Mouse (Mus musculus) left cerebral cortex, postnatal 4 days (tissue): ENCODE measurements around the gene Fam213b. TPM values are rescaled to one million over a fixed set of nuclear protein-coding genes. Genes with fewer than 3 reads are reported as not detected.

ENCODE experiments used
- DNase-seq: peaks from one replicate; pipeline ENCODE4 v3.0.0-alpha.2; 2022
- intact Hi-C: fragments of 180-260 bp; cut with DNase I; formaldehyde crosslinking; loops from one replicate; pipeline ENCODE4 v1.15.1; 2025
- total RNA-seq, 2 experiments: library from RNA; stranded (reverse); gene quantifications; 2 replicates each; pipeline ENCODE4 v1.2.3; 2021

Fam213b gene
- 10 to 100 TPM; 19.5 to 19.8 TPM for total RNA-seq

DNA sequence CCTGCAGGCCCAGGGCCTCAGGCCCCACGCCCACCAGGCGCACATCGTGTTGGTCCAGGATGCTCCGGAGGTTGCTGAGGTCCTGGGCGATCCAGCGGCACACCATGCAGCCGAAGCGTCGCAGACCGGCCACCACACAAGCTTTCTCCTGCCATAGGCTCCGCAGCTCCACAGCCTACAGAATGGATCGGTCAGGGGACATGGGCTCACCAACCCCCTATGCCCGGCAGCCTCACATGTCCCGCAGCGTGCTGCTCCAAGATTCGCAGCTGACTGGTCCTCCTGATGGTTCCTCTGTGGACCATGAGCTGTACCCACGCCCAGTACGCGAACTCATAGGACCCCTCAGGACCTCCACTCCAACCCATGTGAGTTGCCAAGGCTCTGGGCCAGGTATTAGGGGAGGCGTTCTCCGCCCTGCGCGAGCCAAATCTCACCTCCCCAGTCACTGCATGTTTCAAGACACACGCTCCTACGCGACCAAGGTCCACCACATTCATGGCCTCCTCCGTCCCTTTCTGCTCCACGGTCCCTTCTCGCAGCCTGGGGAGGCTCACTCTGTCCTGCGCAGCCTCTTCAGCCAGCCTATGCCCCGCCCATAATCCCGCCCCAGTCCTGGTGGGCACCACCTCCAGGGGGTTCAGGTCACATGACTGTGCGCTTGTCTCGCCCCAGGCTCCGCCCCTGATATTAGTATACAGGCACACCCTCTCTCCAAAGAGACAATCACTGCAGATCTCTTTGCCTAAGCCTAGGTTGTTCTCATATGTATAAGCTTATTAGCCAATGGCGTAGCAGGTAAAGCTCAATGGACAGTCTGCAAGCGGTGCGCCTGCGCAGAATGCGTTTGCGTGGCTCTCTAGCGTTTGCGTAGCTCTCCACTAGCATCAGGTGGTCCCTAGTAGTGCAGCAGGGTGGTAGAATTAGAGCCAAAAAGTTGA is at the start of gene Fam213b:
Gene Fam213b (minus strand): TSS at position 630 of the 941 bp plus-strand sequence.
- intact Hi-C loops, result no loop called here
- peak; percentile 82 for DNase-seq

DNA sequence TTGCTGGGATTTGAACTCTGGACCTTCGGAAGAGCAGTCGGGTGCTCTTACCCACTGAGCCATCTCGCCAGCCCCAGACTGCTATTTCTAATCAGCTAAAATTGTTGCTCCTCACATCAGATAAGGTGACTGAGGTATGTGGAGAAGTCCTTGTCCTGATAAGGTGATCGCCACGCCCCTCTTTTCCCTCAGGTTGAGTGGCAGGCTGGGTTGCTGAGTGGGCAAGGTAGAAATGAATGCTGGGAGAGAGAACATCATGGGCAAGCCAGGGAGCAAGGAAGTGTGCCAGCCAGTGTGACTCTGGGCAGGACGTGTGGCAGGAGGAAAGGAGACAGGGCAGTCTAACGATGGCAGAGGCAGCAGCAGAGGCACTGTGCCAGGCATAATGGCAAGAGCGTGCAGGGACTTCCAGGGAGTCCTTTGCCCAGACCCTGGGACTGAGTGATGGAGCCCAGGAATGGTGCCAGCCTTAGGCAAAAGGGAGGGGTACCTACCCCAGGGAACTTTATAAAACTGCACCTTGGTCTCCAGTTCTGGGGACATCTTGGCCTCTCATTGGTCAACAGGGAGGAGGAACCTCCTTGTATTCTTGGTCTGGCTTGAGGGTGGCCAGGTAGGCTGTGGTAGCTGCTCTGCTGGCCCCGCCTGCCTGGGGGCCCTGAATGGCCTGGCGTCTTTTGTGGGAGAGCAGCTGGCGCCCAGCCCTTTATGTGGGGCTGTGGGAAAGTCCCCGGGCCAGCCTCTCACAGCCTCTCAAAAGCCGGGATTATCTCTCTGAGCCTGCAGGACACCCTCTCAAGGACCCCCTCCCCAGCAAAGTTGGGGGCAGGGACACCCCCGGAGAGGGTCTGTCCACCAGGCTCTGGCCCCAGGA is 49.4 kb upstream of the Fam213b start:
- intact Hi-C loops, result loop anchor here (10.0 kb wide), 1 partner anchor 74 kb away; no protein-coding TSS in a partner anchor
- peak; percentile 92 for DNase-seq

DNA sequence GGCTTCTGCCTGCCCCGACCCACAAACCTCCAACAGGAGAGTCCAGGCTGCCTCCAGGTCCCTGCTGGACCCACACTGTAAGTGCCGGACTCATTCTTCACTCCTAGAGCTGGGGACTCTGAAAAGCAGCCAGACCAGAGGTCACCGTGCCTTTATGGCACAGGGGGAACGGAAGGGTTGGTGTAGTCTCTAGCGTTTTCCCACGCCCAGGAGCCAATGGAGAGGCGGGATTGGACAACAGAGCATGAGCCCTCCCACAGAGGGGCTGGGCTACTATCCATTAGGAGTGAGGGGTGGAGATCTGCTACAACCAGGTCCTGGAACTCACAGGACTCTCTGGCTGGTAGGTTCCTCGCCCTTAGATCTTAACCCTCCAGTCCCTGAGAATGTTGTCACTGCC is 47.4 kb upstream of the Fam213b start:
- DNase-seq, result peak; percentile 82
- intact Hi-C loops, result loop anchor here (10.0 kb wide), 1 partner anchor 72 kb away; no protein-coding TSS in a partner anchor

DNA sequence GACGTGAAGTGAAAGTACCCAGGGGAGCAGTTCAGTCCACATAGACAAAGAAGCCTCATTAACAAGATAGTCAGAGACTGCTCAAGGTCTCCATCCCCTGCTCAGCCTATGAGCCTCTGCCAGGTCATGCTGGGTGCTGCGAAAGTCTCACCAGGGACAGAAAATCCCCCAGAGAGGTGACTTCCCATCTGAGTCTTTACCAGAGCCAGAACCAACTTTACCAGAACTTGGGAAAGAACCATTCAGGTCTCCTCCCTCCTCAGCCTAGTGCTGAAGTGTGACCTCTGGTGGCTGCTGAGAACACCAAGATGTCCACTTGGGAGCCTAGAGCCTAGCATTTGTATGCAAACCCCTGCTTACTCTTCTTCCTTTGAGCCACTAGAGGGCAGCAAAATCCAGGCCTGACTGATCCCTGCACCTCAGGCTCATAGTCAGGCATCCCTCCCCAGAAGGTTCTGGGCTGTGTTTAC is 45.2 kb upstream of the Fam213b start:
- intact Hi-C loops, result loop anchor here (10.0 kb wide), 1 partner anchor 69 kb away; no protein-coding TSS in a partner anchor
- DNase-seq, result peak; percentile 77

DNA sequence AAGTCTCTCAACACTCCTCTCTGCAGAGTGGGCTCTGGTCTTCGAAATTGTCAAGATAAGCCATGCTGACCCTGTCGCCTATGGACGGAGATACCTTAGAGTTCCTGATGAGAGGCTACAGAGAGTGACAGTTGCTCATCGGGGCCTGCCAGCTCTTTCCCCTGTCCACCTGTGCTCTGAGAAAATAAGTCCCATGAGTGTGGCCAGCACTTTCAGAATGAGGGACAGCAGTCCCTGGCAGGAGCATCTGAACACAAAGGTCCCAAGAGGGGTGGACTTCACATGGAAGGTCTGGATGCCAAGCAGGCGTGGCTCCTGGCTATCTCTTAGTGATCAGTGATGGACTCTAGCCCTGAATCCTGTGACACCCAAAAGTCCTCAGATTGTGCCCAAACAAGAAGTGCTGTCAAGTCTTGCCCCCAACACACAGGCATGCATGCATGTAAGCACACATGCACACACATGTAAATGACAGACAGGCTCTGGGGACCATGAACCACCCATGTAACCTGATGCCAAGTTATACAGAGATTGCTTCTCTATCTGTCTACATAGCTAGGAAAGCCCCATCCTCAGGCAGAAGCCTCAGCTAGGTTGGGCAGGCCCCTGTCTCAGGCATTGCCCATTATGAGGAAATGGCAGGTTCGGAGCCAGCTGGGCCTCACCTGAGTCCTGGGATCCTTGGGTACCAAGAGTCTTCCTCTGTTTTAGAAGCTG is 44.5 kb upstream of the Fam213b start:
- intact Hi-C loops, result loop anchor here (10.0 kb wide), 1 partner anchor 69 kb away; no protein-coding TSS in a partner anchor

DNA sequence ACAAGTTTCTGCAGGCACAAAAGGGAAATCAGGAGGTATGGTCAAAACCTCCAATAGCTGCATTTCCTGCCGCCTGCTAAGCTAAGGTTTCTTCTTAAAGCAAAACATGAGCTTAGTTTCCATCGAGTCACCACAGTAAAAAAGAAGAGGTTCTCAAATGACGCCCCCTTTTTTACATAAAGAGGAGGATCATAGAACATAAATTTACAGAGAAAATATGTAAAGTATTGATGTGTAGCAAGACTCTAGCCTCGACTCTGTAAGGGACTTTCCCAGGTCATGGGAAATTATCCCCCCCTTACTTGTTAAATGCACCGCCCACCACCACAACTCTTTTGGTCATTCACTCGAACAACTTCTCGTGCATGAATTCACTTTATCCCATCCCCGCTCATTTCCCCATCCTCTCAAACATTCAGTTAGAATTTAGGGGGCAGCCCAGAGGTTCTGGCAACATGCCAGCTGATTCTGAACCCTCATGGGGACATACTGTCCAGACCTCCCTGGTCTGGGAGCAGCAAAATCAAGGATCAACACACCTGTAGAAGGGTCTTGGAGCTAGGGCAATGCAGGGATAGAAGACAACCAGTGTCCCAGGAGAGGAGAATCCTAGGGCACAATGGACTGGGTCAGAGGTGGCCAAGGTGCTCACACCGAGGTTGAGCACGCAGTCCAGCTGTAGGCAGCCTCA is 43.8 kb upstream of the Fam213b start:
- DNase-seq, result no peak
- intact Hi-C loops, result loop anchor here (10.0 kb wide), 1 partner anchor 68 kb away; no protein-coding TSS in a partner anchor

More for the DNA sequence above, 44.5 kb upstream of the Fam213b start:
- DNase-seq, result no peak

DNA sequence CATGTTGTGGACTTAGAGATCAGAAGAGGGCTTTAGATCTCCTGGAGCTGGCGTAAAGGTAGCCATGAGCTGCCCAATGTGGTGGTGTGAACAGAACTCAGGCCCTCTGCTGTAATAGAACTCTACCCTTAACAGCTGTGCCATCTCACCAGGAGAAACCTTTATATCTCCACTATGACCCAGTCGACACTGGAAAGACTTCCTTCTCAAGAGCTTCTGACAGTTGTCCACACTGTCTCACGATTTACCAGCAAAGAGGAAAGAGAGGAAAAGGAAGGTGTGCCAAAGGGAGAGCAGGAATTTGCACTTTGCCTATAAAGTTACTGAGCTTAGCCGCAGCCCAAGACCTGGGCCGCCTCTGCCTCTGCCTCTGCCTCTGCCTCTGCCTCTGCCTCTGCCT is 42.9 kb upstream of the Fam213b start:
- intact Hi-C loops, result loop anchor here (10.0 kb wide), 1 partner anchor 67 kb away; no protein-coding TSS in a partner anchor
- DNase-seq, result no peak

DNA sequence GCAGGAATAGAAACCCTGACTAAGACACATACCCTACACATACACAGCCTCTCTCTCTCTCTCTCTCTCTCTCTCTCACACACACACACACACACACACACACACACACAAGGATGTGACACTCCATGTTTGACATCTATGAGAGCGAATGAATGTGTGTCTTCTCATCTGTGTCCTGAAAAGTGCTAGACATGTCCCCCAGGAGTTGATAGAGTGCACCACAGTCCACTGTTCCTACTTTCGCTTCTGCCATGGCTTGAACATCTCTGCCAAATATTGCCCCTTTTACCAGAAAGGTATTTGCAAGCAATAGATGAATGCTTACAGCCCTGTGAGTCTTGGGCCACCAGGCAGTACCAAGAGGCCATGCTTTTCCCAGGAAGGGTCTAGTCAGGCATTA is 41.2 kb upstream of the Fam213b start:
- no peak for DNase-seq
- intact Hi-C loops, result loop anchor here (10.0 kb wide), 1 partner anchor 65 kb away; no protein-coding TSS in a partner anchor

DNA sequence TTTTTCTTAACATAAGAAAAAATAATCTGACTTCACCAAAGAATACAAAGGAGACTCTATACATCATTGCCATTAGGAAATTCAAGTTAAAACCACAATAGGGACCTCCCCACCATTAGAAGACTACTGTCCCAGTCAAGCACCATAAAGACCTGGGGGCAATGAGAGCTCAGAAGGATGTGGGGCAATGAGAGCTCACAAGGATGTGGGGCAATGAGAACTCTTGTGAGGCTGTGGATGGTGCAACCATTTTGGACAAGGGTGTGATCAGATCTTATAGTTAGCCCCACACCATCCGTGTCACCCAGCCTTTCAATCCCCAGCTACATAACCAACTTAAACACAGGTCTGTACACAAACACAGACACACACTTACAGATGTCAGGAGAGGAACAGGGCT is 38.8 kb upstream of the Fam213b start:
- intact Hi-C loops, result no loop called here
- no peak for DNase-seq

DNA sequence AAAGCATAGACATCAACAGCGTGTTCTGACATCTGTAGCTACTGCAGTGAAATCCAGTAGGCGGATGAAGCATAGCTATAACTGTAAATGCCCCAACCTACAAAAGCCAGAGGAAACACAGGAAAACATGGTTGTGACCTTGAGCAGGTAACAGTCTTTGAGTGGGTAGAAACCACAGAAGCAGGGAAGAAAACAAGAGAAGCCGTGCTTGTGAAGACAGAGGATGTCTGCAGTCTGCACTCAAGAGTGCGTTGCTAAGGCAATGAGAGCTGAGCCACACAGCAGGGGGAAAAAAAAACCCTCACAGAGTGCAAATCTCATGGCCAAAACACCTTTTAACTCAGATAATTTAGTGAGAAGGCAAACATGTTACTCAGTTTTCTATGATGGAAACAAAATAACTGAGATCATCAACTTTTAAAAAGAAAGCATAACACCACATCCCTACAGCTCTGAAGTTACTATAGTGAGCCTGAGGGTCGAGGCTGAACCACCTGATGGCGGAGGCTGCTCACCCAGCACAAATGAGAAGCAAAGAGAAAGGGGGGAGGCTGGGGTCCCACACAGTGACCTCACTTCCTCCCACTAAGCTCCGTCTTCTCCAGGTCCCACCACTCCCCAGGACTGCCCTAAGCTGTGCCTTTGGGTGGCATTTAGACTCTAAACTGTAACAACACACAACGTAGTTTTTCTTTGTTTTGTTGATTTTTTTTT is 37.8 kb upstream of the Fam213b start:
- DNase-seq, result no peak
- intact Hi-C loops, result no loop called here

DNA sequence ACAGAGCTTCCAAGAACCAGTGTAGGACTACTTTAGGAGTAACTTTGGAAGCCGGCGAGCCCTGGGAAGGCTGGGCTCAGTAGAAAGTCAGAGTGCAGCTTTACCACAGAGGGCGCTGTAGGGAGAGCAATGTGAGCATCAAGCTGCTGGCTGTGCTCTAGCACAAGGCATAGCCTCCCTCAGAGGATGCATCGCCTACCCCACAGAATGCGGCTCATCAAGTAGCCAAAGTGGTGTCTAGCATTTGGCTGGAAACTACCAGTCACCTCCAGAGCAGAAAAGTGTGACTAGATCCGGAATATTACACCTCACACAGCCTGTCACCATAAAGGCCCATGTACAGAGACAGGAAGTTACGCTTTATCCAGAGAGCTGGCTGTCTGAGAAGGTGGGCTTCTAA is 36.9 kb upstream of the Fam213b start:
- intact Hi-C loops, result no loop called here
- DNase-seq, result no peak

DNA sequence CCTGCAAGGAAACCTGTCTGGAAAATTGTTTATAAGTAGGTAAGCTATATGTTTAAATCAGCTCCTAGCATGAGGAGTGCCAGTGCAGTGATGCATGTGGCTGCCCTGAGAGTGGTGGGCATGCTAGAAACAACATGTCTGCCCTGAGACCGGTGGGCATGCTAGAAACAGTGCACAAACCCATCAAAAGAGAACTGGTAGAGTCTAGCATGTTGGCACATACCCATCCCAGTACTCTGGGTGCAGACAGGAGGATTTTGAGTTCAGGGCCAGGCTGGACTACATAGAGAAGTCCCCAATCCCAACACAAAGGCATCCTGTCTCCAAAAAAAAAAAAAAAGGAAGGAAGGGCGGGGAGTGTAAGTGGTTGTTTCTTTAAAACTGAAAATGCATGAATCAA is 35.9 kb upstream of the Fam213b start:
- intact Hi-C loops, result no loop called here
- no peak for DNase-seq

DNA sequence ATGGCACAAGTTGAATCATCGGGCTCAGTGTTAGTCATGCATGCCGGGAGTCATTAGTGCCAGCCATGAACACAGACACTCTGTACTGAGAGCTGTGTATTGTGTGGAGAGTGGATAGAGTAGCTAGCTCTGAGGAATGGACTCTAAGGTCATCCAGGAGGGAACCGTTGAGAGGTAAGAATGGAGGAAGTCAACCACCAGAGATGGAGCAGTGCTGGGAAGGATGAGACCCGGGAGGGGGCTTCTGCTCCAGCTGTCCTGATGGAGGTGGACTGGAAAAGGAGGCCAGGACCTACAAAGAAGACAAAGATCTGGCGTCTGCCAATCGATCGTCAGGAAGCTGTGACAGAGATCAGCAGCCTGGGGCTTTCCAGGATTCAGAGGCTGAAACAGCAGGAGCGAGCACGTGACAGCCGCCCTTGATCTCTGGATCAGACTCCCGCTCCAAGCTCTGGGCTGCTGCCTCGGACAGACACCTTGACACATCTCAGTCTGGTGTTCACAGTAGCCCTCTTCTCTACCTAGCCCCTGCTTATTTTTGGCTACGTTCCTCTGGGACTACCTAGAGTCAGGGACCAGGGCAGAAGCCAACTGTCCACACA is 34.5 kb upstream of the Fam213b start:
- intact Hi-C loops, result no loop called here
- DNase-seq, result no peak

DNA sequence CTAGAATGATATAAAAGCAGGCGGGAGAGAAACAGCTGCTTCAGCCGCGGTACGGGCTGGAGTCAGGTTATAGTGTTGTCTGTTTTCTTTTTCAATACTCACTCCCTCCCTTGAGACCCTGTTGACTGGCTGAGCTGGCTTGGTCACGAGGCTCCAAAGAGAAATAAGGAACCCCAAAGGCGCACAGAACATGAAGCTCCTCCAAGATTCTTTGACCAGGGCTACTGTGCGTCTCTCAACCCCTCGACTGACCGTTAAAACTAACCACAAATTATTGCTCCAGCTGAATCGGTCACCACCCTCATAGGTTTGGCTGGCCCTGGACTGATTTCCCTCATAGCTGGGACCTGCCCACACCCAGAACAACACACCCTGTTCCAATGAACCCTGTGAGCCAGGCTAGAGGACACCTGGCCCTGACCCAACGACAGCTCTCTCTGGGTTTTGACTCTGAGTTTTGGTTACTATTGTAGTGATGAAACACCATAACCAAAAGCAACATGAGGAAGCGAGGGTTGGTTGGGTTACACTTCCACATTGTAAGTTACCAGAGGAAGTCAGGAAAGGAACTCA is 30.2 kb upstream of the Fam213b start:
- intact Hi-C loops, result no loop called here
- no peak for DNase-seq

DNA sequence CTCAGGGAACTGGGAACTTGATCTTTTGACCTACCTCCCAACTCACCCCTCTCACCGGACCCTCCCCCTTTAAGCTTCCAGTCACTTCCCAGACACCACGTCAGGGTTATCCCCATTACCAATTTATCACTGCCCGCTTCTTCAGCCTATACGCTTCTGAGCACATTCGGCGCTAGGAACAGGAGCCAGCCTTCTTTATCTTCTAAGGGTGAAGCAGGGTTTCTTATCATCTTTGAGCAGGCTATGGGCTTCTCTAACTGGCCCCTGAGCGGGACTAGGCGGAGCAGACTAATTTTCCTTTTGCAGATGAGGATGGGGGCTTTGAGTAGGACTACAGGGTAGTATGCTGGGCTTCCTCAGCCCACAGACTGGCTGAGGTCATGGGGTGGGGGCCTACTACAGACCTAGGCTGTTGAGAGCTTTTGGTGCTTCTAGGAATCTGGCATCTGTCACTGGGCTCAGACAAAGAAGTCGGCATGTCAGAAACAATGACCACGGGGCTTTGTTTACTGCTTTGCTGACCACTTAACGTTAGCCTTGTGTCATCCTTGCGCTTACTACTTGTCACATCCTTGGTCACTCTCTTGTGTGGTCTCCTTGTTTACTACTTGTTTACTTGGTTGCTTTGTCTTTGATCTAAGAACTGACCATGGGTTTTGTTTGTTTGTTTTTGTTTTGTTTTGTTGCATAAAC is 29.6 kb upstream of the Fam213b start, which contains the start of gene Tnfrsf14:
Gene Tnfrsf14 (minus strand): TSS at position 169 of the 693 bp plus-strand sequence.
- intact Hi-C loops, result no loop called here
- DNase-seq, result no peak

DNA sequence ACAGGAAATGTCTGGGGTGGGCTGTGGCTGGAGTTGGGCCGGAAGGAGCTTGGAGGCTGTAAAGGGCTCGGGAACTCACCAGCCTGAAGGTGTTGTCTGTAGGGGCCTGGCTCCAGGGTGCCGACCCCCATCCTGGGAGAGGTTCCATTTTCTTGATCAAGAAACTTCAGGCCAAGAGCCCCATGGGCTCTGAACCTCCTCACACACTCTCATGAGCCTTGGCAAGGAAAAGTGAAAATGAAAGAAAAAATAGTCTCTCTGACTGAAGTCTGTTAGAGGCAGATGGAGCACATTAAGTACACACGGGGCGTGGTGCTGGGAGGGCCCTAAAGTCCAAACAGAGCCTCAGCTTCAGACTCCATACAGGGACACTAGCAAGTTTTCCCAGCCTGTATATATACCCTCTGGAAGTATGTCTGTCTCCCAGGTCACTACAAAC is 29.0 kb upstream of the Fam213b start:
- no peak for DNase-seq
- intact Hi-C loops, result no loop called here
